Mouse (Mus musculus): Measurements from ENCODE around the gene Fto.

- TF ChIP-seq EP300 (IDR thresholded peaks at IDR 0.05; ENCODE audit: low read depth), result no peak
- no peak for TF ChIP-seq CTCF (IDR thresholded peaks at IDR 0.05; ENCODE audit: low read depth)
Observed at GRCm38 (mm10) chr8:91383811-91384210, 70.5 kb downstream of the Fto start.

Measured in liver, embryonic 14.5 days (tissue).